Mouse (Mus musculus) lung, postnatal 0 days (tissue): ENCODE data around the gene Gpr84.
A peak's percentile ranks its signal among the peaks of the same experiment; 100 is the strongest.

Source experiments
- CTCF ChIP-seq: IDR thresholded peaks from 2 replicates; pipeline ENCODE4 v1.5.1; 2016; ENCODE audit warnings: antibody characterized with exemption, mild to moderate bottlenecking
- EP300 ChIP-seq: IDR thresholded peaks from 2 replicates; pipeline ENCODE4 v1.6.1; 2016; ENCODE audit warnings: antibody characterized with exemption, mild to moderate bottlenecking, control low read depth

DNA sequence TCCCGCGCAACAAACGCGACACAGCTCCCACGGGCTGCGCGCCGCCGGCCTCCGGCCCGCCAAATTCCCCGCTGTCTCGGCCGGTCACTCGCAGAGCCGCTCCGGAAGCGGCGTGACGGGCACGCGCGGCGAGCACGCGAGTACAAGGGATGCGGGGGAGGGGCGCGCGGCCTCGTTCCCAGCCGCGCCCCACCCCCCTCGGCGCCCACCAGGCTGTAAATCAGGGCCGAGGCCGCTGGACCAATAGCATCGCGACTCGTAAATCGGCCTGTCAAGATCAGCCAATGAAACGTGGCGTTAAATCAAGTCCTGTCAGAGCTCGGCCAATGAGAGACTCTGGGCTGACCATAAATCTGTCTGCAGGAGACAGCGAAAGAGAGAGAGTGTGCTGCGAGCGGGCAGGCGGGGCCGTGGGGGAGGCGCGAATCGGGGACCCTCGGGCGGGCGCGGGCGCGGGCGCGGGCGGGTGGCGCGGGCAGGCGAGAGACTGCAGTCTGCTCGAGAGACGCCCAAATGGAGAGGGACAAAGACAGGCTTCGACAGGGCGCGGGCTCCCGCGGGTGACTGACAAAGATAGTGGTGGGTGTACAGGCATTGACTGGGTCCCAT is 5.2 kb downstream of the Gpr84 start:
- TF ChIP-seq EP300 (peak; percentile 33; the same call in 1 of the 2 replicates), CTCF (peak; percentile 1; the same call in 1 of the 2 replicates)
